Mouse (Mus musculus): ENCODE measurements around the gene Arfgap1. TPM values are rescaled to one million over a fixed set of nuclear protein-coding genes. Genes with fewer than 3 reads are reported as not detected.

Gene Arfgap1
- polyA plus RNA-seq, 1 experiment = 118 TPM

GRCm38 (mm10) chr2:180940187-180940586 is 26.8 kb upstream of the Arfgap1 start:
- H3K27ac ChIP-seq (ENCODE audit: insufficient read depth, low read length) = no peak overlapping the region
- no peak for TF ChIP-seq POLR2A (IDR thresholded peaks at IDR 0.05; ENCODE audit: borderline replicate concordance, insufficient read depth, low read length)
- TF ChIP-seq CTCF (IDR thresholded peaks at IDR 0.05; ENCODE audit: borderline replicate concordance, insufficient read depth, low read depth, low read length) = no peak
- no peaks in the 10 kb centered on the region for H3K27me3 ChIP-seq (ENCODE audit: control insufficient read depth, insufficient read depth, low read length)
- no peak overlapping the region for H3K4me3 ChIP-seq (replicated peaks; ENCODE audit: insufficient read depth, low read depth, low read length)
- no peaks in the 10 kb centered on the region for H3K4me1 ChIP-seq (ENCODE audit: control insufficient read depth, insufficient read depth, low read length)
- no peak for DNase-seq

GRCm38 (mm10) chr2:180941869-180942268 is 25.2 kb upstream of the Arfgap1 start:
- H3K27me3 ChIP-seq (ENCODE audit: control insufficient read depth, insufficient read depth, low read length) = no peaks in the 10 kb centered on the region
- no peaks in the 10 kb centered on the region for H3K4me1 ChIP-seq (ENCODE audit: control insufficient read depth, insufficient read depth, low read length)
- TF ChIP-seq POLR2A (IDR thresholded peaks at IDR 0.05; ENCODE audit: borderline replicate concordance, insufficient read depth, low read length) = no peak
- no peak for TF ChIP-seq CTCF (IDR thresholded peaks at IDR 0.05; ENCODE audit: borderline replicate concordance, insufficient read depth, low read depth, low read length)
- H3K4me3 ChIP-seq (replicated peaks; ENCODE audit: insufficient read depth, low read depth, low read length) = no peak overlapping the region
- H3K27ac ChIP-seq (ENCODE audit: insufficient read depth, low read length) = no peak overlapping the region
- no peak for DNase-seq

GRCm38 (mm10) chr2:180949947-180950346 is 17.1 kb upstream of the Arfgap1 start:
- DNase-seq = no peak
- H3K27me3 ChIP-seq (ENCODE audit: control insufficient read depth, insufficient read depth, low read length) = no peaks in the 10 kb centered on the region
- 44% methylated on average over 1 of the region's 1 CpGs for WGBS
- H3K4me1 ChIP-seq (ENCODE audit: control insufficient read depth, insufficient read depth, low read length) = no peaks in the 10 kb centered on the region
- no peak overlapping the region for H3K27ac ChIP-seq (ENCODE audit: insufficient read depth, low read length)
- TF ChIP-seq CTCF (IDR thresholded peaks at IDR 0.05; ENCODE audit: borderline replicate concordance, insufficient read depth, low read depth, low read length) = no peak
- no peak for TF ChIP-seq POLR2A (IDR thresholded peaks at IDR 0.05; ENCODE audit: borderline replicate concordance, insufficient read depth, low read length)
- no peak overlapping the region for H3K4me3 ChIP-seq (replicated peaks; ENCODE audit: insufficient read depth, low read depth, low read length)

GRCm38 (mm10) chr2:180952731-180953171 is 14.3 kb upstream of the Arfgap1 start:
- Histone ChIP-seq H3K4me1 (ENCODE audit: control insufficient read depth, insufficient read depth, low read length) (no peaks in the 10 kb centered on the region), H3K27me3 (ENCODE audit: control insufficient read depth, insufficient read depth, low read length) (no peaks in the 10 kb centered on the region), H3K4me3 (replicated peaks; ENCODE audit: insufficient read depth, low read depth, low read length) (no peak overlapping the region), H3K27ac (ENCODE audit: insufficient read depth, low read length) (no peak overlapping the region)
- no peak for TF ChIP-seq CTCF (IDR thresholded peaks at IDR 0.05; ENCODE audit: borderline replicate concordance, insufficient read depth, low read depth, low read length)
- TF ChIP-seq POLR2A (IDR thresholded peaks at IDR 0.05; ENCODE audit: borderline replicate concordance, insufficient read depth, low read length) = no peak
- DNase-seq = peak in 1 of 2 experiments; percentile 35
- WGBS = 59% methylated on average over 9 of the region's 9 CpGs

- Histone ChIP-seq H3K27ac (ENCODE audit: insufficient read depth, low read length) (peak overlapping the region; percentile 67; the same call in 1 of the 2 replicates), H3K4me1 (ENCODE audit: control insufficient read depth, insufficient read depth, low read length) (no peaks in the 10 kb centered on the region), H3K27me3 (ENCODE audit: control insufficient read depth, insufficient read depth, low read length) (no peaks in the 10 kb centered on the region), H3K4me3 (replicated peaks; ENCODE audit: insufficient read depth, low read depth, low read length) (peak overlapping the region; percentile 88)
- 57% methylated on average over 2 of the region's 2 CpGs for WGBS
- DNase-seq = no peak
- no peak for TF ChIP-seq CTCF (IDR thresholded peaks at IDR 0.05; ENCODE audit: borderline replicate concordance, insufficient read depth, low read depth, low read length)
- TF ChIP-seq POLR2A (IDR thresholded peaks at IDR 0.05; ENCODE audit: borderline replicate concordance, insufficient read depth, low read length) = no peak
Measured at GRCm38 (mm10) chr2:180953638-180954037, 13.4 kb upstream of the Arfgap1 start.

GRCm38 (mm10) chr2:180954061-180955047 is 12.7 kb upstream of the Arfgap1 start, which contains the start of gene Nkain4:
TSS of gene Nkain4 (minus strand) at chr2:180954699.
- H3K4me3 ChIP-seq (replicated peaks; ENCODE audit: insufficient read depth, low read depth, low read length) = peak within 1 kb of the TSS; percentile 88
- DNase-seq = peak; percentile 63 to 72
- peak; percentile 21; the same call in 1 of the 2 replicates for TF ChIP-seq POLR2A (IDR thresholded peaks at IDR 0.05; ENCODE audit: borderline replicate concordance, insufficient read depth, low read length)
- TF ChIP-seq CTCF (IDR thresholded peaks at IDR 0.05; ENCODE audit: borderline replicate concordance, insufficient read depth, low read depth, low read length) = peak; percentile 21; the same call in 1 of the 2 replicates
- H3K27ac ChIP-seq (ENCODE audit: insufficient read depth, low read length) = peak within 1 kb of the TSS; percentile 67
- WGBS = under 1% methylated on average over 52 of the region's 52 CpGs
- H3K27me3 ChIP-seq (ENCODE audit: control insufficient read depth, insufficient read depth, low read length) = no peaks in the 10 kb centered on the region
- no peaks in the 10 kb centered on the region for H3K4me1 ChIP-seq (ENCODE audit: control insufficient read depth, insufficient read depth, low read length)

- WGBS = 81% methylated on average over 7 of the region's 7 CpGs
- Histone ChIP-seq H3K4me3 (replicated peaks; ENCODE audit: insufficient read depth, low read depth, low read length) (no peak overlapping the region), H3K4me1 (ENCODE audit: control insufficient read depth, insufficient read depth, low read length) (peaks cover 2% of the 10 kb centered on the region; the same call in 1 of the 2 replicates), H3K27ac (ENCODE audit: insufficient read depth, low read length) (no peak overlapping the region), H3K27me3 (ENCODE audit: control insufficient read depth, insufficient read depth, low read length) (no peaks in the 10 kb centered on the region)
- no peak for DNase-seq
- TF ChIP-seq CTCF (IDR thresholded peaks at IDR 0.05; ENCODE audit: borderline replicate concordance, insufficient read depth, low read depth, low read length) = no peak
- no peak for TF ChIP-seq POLR2A (IDR thresholded peaks at IDR 0.05; ENCODE audit: borderline replicate concordance, insufficient read depth, low read length)
Measured at GRCm38 (mm10) chr2:180959605-180960004, 7.4 kb upstream of the Arfgap1 start.
